Mouse (Mus musculus) hindbrain, postnatal 0 days (tissue): ENCODE measurements around the gene Fam102b. TPM values are rescaled to one million over a fixed set of nuclear protein-coding genes. Genes with fewer than 3 reads are reported as not detected.

Source experiments
- ATAC-seq: fragments of 200-750 bp; cut with Nextera tagmentation; 2 replicates; pipeline ENCODE4 v1.8.0; 2017; ENCODE audit warnings: mild to moderate bottlenecking, moderate TSS enrichment, moderate library complexity
- DNase-seq: peaks from one replicate; pipeline ENCODE4 v3.0.0-alpha.2; 2015; ENCODE audit warnings: low spot score
- H3K27ac ChIP-seq: fragments of 300-500 bp; sonication (generic); 2 replicates; pipeline ENCODE4 v1.5.1; 2014; ENCODE audit warnings: mild to moderate bottlenecking
- H3K27me3 ChIP-seq: fragments of 300-500 bp; sonication (generic); 2 replicates; pipeline ENCODE4 v1.6.1; 2014; ENCODE audit warnings: low read length, mixed read lengths; ENCODE audit not compliant: insufficient read depth
- H3K36me3 ChIP-seq: fragments of 300-500 bp; sonication (generic); 2 replicates; pipeline ENCODE4 v1.6.1; 2014; ENCODE audit warnings: low read length, mixed read lengths; ENCODE audit not compliant: insufficient read depth
- H3K4me1 ChIP-seq: fragments of 300-500 bp; sonication (generic); 2 replicates; pipeline ENCODE4 v1.6.1; 2014; ENCODE audit warnings: antibody characterized with exemption, low read length, mixed read lengths; ENCODE audit not compliant: insufficient read depth
- H3K4me2 ChIP-seq: fragments of 300-500 bp; sonication (generic); 2 replicates; pipeline ENCODE4 v1.6.1; 2014; ENCODE audit warnings: low read depth, mild to moderate bottlenecking, low read length, moderate library complexity, mixed read lengths
- H3K4me3 ChIP-seq: fragments of 300-500 bp; sonication (generic); 2 replicates; pipeline ENCODE4 v1.5.1; 2014; ENCODE audit warnings: low read length
- H3K9ac ChIP-seq: fragments of 300-500 bp; sonication (generic); replicated peaks from 2 replicates; pipeline ENCODE4 v1.6.1; 2014; ENCODE audit warnings: mild to moderate bottlenecking, low read length, moderate library complexity, mixed read lengths
- H3K9me3 ChIP-seq: fragments of 300-500 bp; sonication (generic); 2 replicates; pipeline ENCODE4 v1.6.1; 2016; ENCODE audit warnings: low read length, mixed read lengths
- CTCF ChIP-seq: IDR thresholded peaks from 2 replicates; pipeline ENCODE4 v1.5.1; 2016; ENCODE audit warnings: antibody characterized with exemption, control low read depth, low read depth
- WGBS: fragments of 180-500 bp; shearing (Covaris S2); extraction: QIAGEN DNeasy Blood & Tissue Kit; methylation state at CpG from one replicate; pipeline ENCODE4 v1.1.7; 2014; 5-methylcytosine and 5-hydroxymethylcytosine counted together
- microRNA-seq, 2 experiments: library from miRNA; unstranded; fragments of <30 nt; microRNA quantifications; one replicate each; pipeline ENCODE4; 2016
- polyA plus RNA-seq: library from polyadenylated mRNA; unstranded; fragments of >200 nt; fragmentation: Nextera tagmentation; extraction: Ambion mirVana; gene quantifications from 2 replicates; pipeline ENCODE4 v1.2.1, GENCODE M21; 2015
- total RNA-seq: library from RNA; depleted of rRNA; stranded (reverse); fragments of >200 nt; gene quantifications from 2 replicates; pipeline ENCODE4 v1.2.3, GENCODE M21; 2014; rRNA removed

The Fam102b gene
- total and polyA plus RNA-seq, 2 experiments from 2014 or later: 23.7 to 64.4 TPM

- peak; percentile 66 for DNase-seq
Measured at GRCm38 (mm10) chr3:108940001-108940633, 87.3 kb downstream of the Fam102b start, which contains the start of gene Gm9857. Gene Gm9857, minus strand, starts transcription at chr3:108940445.

GRCm38 (mm10) chr3:108939573-108939972 is 87.8 kb downstream of the Fam102b start, which contains the start of gene Henmt1:
Gene Henmt1, plus strand, starts transcription at chr3:108939873.
- no peaks in the 10 kb centered on the region for H3K9me3 ChIP-seq
- no peaks in the 10 kb centered on the region for H3K27me3 ChIP-seq
- no peaks in the 10 kb centered on the region for H3K36me3 ChIP-seq
- no peak within 1 kb of the TSS for H3K27ac ChIP-seq
- no peaks in the 10 kb centered on the region for H3K4me1 ChIP-seq
- WGBS: 85% methylated on average over 5 of the region's 5 CpGs
- TF ChIP-seq CTCF: no peak
- H3K4me3 ChIP-seq: peak within 1 kb of the TSS; percentile 14
- ATAC-seq (no peak), DNase-seq (no peak)
- H3K4me2 ChIP-seq: peak within 1 kb of the TSS; percentile 46
- 0 out of 2 replicates have a peak within 1 kb of the TSS, but pooled peaks have one; percentile 19 for H3K9ac ChIP-seq

More at GRCm38 (mm10) chr3:108940001-108940633, 87.3 kb downstream of the Fam102b start, which contains the start of gene Gm9857:
- H3K9ac ChIP-seq: 0 out of 2 replicates have a peak within 1 kb of the TSS, but pooled peaks have one; percentile 19
- 63% methylated on average over 40 of the region's 59 CpGs for WGBS
- no peaks in the 10 kb centered on the region for H3K36me3 ChIP-seq
- no peaks in the 10 kb centered on the region for H3K9me3 ChIP-seq
- peak within 1 kb of the TSS; percentile 14 for H3K4me3 ChIP-seq
- ATAC-seq: peak; percentile 89
- no peaks in the 10 kb centered on the region for H3K4me1 ChIP-seq
- H3K27ac ChIP-seq: no peak within 1 kb of the TSS
- H3K4me2 ChIP-seq: peak within 1 kb of the TSS; percentile 46
- no peak for TF ChIP-seq CTCF
- H3K27me3 ChIP-seq: no peaks in the 10 kb centered on the region

- no peak overlapping the region for H3K4me2 ChIP-seq
- H3K4me1 ChIP-seq: no peaks in the 10 kb centered on the region
- DNase-seq: no peak
- no peaks in the 10 kb centered on the region for H3K36me3 ChIP-seq
- no peak for ATAC-seq
- WGBS: 93% methylated on average over 5 of the region's 5 CpGs
- no peak overlapping the region for H3K27ac ChIP-seq
- TF ChIP-seq CTCF: no peak
- no peaks in the 10 kb centered on the region for H3K9me3 ChIP-seq
- no peaks in the 10 kb centered on the region for H3K27me3 ChIP-seq
- H3K9ac ChIP-seq: no peak overlapping the region
- H3K4me3 ChIP-seq: no peak overlapping the region
Measured at GRCm38 (mm10) chr3:108938691-108939090, 88.7 kb downstream of the Fam102b start.

GRCm38 (mm10) chr3:108933557-108933956 is 93.8 kb downstream of the Fam102b start:
- Histone ChIP-seq H3K36me3 (no peaks in the 10 kb centered on the region), H3K4me2 (no peak overlapping the region), H3K4me3 (no peak overlapping the region), H3K4me1 (no peaks in the 10 kb centered on the region), H3K9me3 (no peaks in the 10 kb centered on the region), H3K27me3 (no peaks in the 10 kb centered on the region), H3K9ac (no peak overlapping the region), H3K27ac (no peak overlapping the region)
- ATAC-seq: no peak
- TF ChIP-seq CTCF: no peak
- WGBS: 94% methylated on average over 6 of the region's 6 CpGs
- no peak for DNase-seq

GRCm38 (mm10) chr3:108926308-108926707 is 101.1 kb downstream of the Fam102b start:
- no peaks in the 10 kb centered on the region for H3K4me1 ChIP-seq
- no peaks in the 10 kb centered on the region for H3K36me3 ChIP-seq
- H3K9me3 ChIP-seq: no peaks in the 10 kb centered on the region
- no peak overlapping the region for H3K9ac ChIP-seq
- ATAC-seq (no peak), DNase-seq (no peak)
- H3K27me3 ChIP-seq: no peaks in the 10 kb centered on the region
- no peak overlapping the region for H3K4me3 ChIP-seq
- 67% methylated on average over 1 of the region's 1 CpGs for WGBS
- TF ChIP-seq CTCF: no peak
- H3K27ac ChIP-seq: no peak overlapping the region
- no peak overlapping the region for H3K4me2 ChIP-seq

GRCm38 (mm10) chr3:108925677-108926076 is 101.7 kb downstream of the Fam102b start:
- Histone ChIP-seq H3K27ac (no peak overlapping the region), H3K4me1 (no peaks in the 10 kb centered on the region), H3K4me3 (no peak overlapping the region), H3K4me2 (no peak overlapping the region), H3K9ac (no peak overlapping the region), H3K9me3 (no peaks in the 10 kb centered on the region), H3K36me3 (no peaks in the 10 kb centered on the region), H3K27me3 (no peaks in the 10 kb centered on the region)
- ATAC-seq: no peak
- TF ChIP-seq CTCF: no peak
- 88% methylated on average over 4 of the region's 4 CpGs for WGBS
- DNase-seq: no peak

GRCm38 (mm10) chr3:108921822-108922221 is 105.6 kb downstream of the Fam102b start:
- Histone ChIP-seq H3K9ac (no peak overlapping the region), H3K27ac (no peak overlapping the region), H3K27me3 (no peaks in the 10 kb centered on the region), H3K4me3 (no peak overlapping the region), H3K4me1 (no peaks in the 10 kb centered on the region), H3K36me3 (no peaks in the 10 kb centered on the region), H3K9me3 (no peaks in the 10 kb centered on the region), H3K4me2 (no peak overlapping the region)
- ATAC-seq: no peak
- no peak for DNase-seq
- no peak for TF ChIP-seq CTCF
- WGBS: 90% methylated on average over 1 of the region's 1 CpGs

Small RNA genes within 50 kb of the gene (microRNA-seq; reads per million reads assigned to microRNA genes)
- gene Gm44384: 0 reads per million in 2 experiments

Other genes with a start within 250 kb of the Fam102b start
- 7.6 and 34.3 TPM in 2 replicates for gene Stxbp3, start 187.1 kb downstream of the Fam102b start, total RNA-seq
- gene Stxbp3, start 187.1 kb downstream of the Fam102b start, polyA plus RNA-seq: 13.4 and 17.1 TPM in 2 replicates
- gene Fndc7, start 137.6 kb downstream of the Fam102b start, total RNA-seq: 0.14 and 0.16 TPM in 2 replicates
- 0.06 TPM in 1 of 2 replicates, not detected in the other for gene Fndc7, start 137.6 kb downstream of the Fam102b start, polyA plus RNA-seq
- 23.8 and 26.7 TPM in 2 replicates for gene Prpf38b, start 115.9 kb downstream of the Fam102b start, total RNA-seq
- 39.4 and 41.8 TPM in 2 replicates for gene Prpf38b, start 115.9 kb downstream of the Fam102b start, polyA plus RNA-seq
- gene Henmt1, start 87.7 kb downstream of the Fam102b start, total RNA-seq: 1.0 and 2.2 TPM in 2 replicates
- gene Henmt1, start 87.7 kb downstream of the Fam102b start, polyA plus RNA-seq: 2.0 and 2.6 TPM in 2 replicates
- gene Gm9857, start 87.2 kb downstream of the Fam102b start, total RNA-seq: not detected in 2 replicates
- gene Gm9857, start 87.2 kb downstream of the Fam102b start, polyA plus RNA-seq: 0.54 TPM in 1 of 2 replicates, not detected in the other
- not detected in 2 replicates for gene Slc25a54, start 52.9 kb upstream of the Fam102b start, total RNA-seq
- not detected in 2 replicates for gene Slc25a54, start 52.9 kb upstream of the Fam102b start, polyA plus RNA-seq
- gene Slc25a24, start 95.5 kb upstream of the Fam102b start, total RNA-seq: 3.0 TPM in 2 replicates
- gene Slc25a24, start 95.5 kb upstream of the Fam102b start, polyA plus RNA-seq: 3.1 and 3.4 TPM in 2 replicates